ENCODE assay signal across 9 mouse cellular contexts in the genomic region with DNA sequence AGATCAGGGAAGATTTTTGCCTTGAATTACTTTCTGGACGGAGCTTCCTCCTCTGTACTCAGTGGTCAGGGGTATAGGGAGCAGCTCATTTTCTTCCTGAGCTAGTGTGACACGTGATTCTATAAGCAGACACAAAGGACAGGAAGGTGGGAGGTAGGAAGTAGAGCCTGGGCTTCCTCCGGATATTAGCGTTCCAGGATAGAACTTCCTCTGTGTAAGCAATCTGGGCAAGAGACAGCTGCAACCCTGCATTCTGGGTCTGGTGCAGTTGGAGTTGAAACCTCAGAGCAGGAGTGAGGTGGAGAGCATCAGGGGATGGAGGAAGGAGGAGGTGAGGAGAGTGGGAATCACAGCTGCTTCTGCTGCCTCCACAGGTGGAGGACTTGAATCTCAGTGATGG. TPM values are rescaled to one million over a fixed set of nuclear protein-coding genes. Genes with fewer than 3 reads are reported as not detected.
DNase-seq lines count a peak whose midpoint lies in the region; ATAC-seq and TF ChIP-seq lines count a peak whose summit lies in the region.
"Had no signal": no experiment of that assay in that cellular context is flagged by ENCODE, and none has a peak within 500 bp of the region (broad histone marks: within the 10 kb centered on the region; RNA-seq: fewer than 3 reads in every experiment).

No protein-coding gene starts in this region.

- no peak overlapping the region for H3K4me3 ChIP-seq in hindbrain, postnatal 0 days (ENCODE audit: low read length)

- no peak overlapping the region for H3K4me2 ChIP-seq in hindbrain, postnatal 0 days (ENCODE audit: low read depth, low read length)

- no peaks in the 10 kb centered on the region for H3K27me3 ChIP-seq in hindbrain, postnatal 0 days (ENCODE audit: insufficient read depth, low read length)

- intact Hi-C loops in left cerebral cortex, postnatal 36 days (cut with DNase I): no loop called here
- intact Hi-C loops in left cerebral cortex, postnatal 4 days (cut with DNase I): no loop called here
- intact Hi-C loops in gastrocnemius, postnatal 14 days (cut with DNase I; ENCODE audit: low total_unique reads): no loop called here

- H3K4me1 ChIP-seq in hindbrain, postnatal 0 days (ENCODE audit: insufficient read depth, low read length): no peaks in the 10 kb centered on the region

- WGBS in hindbrain, postnatal 0 days: 71% methylated on average over 4 of the region's 4 CpGs

- DNase-seq in frontal cortex, postnatal 36 days (ENCODE audit: low spot score in 2 of 2): peak; percentile 29 to 41
- no peak for DNase-seq in frontal cortex, postnatal 10 days (ENCODE audit: low spot score in 2 of 2)
- DNase-seq in left cerebral cortex, postnatal 36 days (ENCODE audit: low spot score in 2 of 2): peak; percentile 37 to 40
- DNase-seq in left cerebral cortex, postnatal 4 days: no peak
- peak; percentile 61 for DNase-seq in brain, adult 2 months (ENCODE audit: low read depth, low spot score)
- DNase-seq in lung, postnatal 14 days: peak; percentile 2
- DNase-seq in gastrocnemius, postnatal 14 days: no peak
- DNase-seq in hindbrain, postnatal 0 days (ENCODE audit: low spot score): no peak

- H3K27ac ChIP-seq in hindbrain, postnatal 0 days: no peak overlapping the region

- no peaks in the 10 kb centered on the region for H3K36me3 ChIP-seq in hindbrain, postnatal 0 days (ENCODE audit: insufficient read depth, low read length)

- no peak for TF ChIP-seq CTCF in hindbrain, postnatal 0 days (IDR thresholded peaks at IDR 0.05; ENCODE audit: low read depth)

- no peak for ATAC-seq in hindbrain, postnatal 0 days

- H3K9ac ChIP-seq in hindbrain, postnatal 0 days (replicated peaks; ENCODE audit: low read length): no peak overlapping the region

- no peaks in the 10 kb centered on the region for H3K9me3 ChIP-seq in hindbrain, postnatal 0 days (ENCODE audit: low read length)

RNA-seq across cellular contexts. Expression of a gene that starts 40.8 kb away (rescaled TPM):
- 100 to 1,000 TPM; 135 to 154 TPM for total RNA-seq in left cerebral cortex, postnatal 36 days (2021)
- 100 to 1,000 TPM; 119 to 121 TPM for total RNA-seq in left cerebral cortex, postnatal 4 days (2021)
- 100 to 1,000 TPM; 273 to 335 TPM for total RNA-seq in gastrocnemius, postnatal 14 days (2021)
- total RNA-seq in hindbrain, postnatal 0 days (2014; rRNA removed): 106 and 133 TPM in 2 replicates
- polyA plus RNA-seq in hindbrain, postnatal 0 days (2015; fragmentation: Nextera tagmentation; extraction: Ambion mirVana): 247 and 255 TPM in 2 replicates

RNA-seq across cellular contexts. Expression of a gene that starts 44.8 kb away (rescaled TPM):
- total RNA-seq in left cerebral cortex, postnatal 36 days (2021): under 1 TPM; 0.10 to 0.43 TPM
- under 1 TPM; 0.12 to 0.30 TPM for total RNA-seq in left cerebral cortex, postnatal 4 days (2021)
- total RNA-seq in gastrocnemius, postnatal 14 days (2021): not detected
- total RNA-seq in hindbrain, postnatal 0 days (2014; rRNA removed): 0.29 TPM in 1 of 2 replicates, not detected in the other
- 0.10 and 0.13 TPM in 2 replicates for polyA plus RNA-seq in hindbrain, postnatal 0 days (2015; fragmentation: Nextera tagmentation; extraction: Ambion mirVana)
- polyA plus RNA-seq: C2C12 had no signal

Comparison
In these comparisons a context has a peak if more than half of its experiments do, and no peak if none do; other contexts are left out.
1. DNase-seq: peak in frontal cortex, postnatal 36 days (2 of 2), left cerebral cortex, postnatal 36 days (2 of 2), brain, adult 2 months (single experiment) and lung, postnatal 14 days (single experiment); none in frontal cortex, postnatal 10 days (0 of 2), left cerebral cortex, postnatal 4 days (single experiment), gastrocnemius, postnatal 14 days (single experiment) and hindbrain, postnatal 0 days (single experiment).